Mouse (Mus musculus): ENCODE measurements at regions not wholly inside any gene's neighbourhood (a gene's known extent, or its start where the extent isn't known, plus 50 kb on each side); places are given as distances from the start of the nearest gene placed in this dataset.

DNA sequence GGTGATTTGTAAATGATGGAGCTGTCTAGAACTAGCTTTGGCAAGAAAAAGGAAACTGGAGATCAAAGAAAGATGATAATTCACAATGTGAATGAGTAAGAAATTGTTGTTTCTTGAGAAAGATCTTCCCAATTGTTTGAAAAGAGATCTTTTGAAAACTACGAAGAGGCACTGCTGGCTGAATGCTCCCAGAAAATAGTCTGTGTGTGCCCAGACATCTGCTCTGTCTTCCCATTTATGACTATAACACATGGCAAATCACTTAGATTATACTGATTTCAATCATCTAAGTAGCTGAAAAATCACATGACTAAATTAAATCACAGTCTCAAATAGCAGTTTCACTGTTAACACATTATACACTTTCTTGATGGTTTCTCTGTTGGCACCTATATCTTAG lies 434.2 kb upstream of the Sema6d start:
- Histone ChIP-seq H3K27me3 (ENCODE audit: control insufficient read depth, insufficient read depth, insufficient read length) (no peaks in the 10 kb centered on the region), H3K4me2 (ENCODE audit: low read depth) (no peak overlapping the region), H3K36me3 (ENCODE audit: control insufficient read depth, insufficient read depth) (no peaks in the 10 kb centered on the region), H3K4me3 (no peak overlapping the region), H3K79me2 (ENCODE audit: control insufficient read depth, insufficient read depth) (no peaks in the 10 kb centered on the region), H3ac (ENCODE audit: control insufficient read depth, insufficient read length) (no peak overlapping the region)
- TF ChIP-seq E2F4 (IDR thresholded peaks at IDR 0.05; ENCODE audit: insufficient read depth) (no peak), CEBPB (IDR thresholded peaks at IDR 0.05; ENCODE audit: insufficient read depth, poor library complexity, severe bottlenecking) (no peak)

DNA sequence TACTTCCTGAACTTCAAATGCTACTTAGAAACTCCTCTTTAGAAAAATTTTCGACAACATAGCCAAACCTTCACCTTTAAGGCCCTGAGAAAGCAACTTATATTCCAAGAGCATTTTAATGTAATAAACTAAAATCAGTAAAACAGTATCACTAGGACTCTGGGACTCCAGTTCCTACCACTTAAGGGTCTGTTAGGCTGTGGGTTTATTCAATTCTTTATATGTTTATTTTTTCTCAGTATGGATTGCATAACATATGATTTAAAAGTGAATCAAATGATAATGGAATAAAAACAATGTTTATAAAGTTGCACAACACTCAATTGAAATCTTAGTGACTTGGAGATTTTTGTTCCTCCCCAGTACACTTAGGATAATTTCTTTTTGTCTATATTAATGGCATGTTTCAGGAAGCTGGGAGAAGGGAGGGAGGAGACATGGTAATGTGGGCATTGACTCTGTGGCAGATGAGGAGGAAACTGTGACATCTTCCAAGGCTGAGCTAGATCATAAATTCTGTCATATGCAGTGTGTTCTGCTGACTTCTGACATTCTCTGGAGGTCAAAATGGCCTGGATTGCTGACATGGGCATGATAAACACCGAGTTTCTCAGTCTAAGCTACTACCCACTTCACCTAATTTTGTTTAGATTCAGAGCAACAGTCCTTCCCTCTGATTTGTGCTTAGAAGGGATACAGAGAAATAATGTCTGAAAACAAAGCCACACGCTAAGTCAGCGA lies 401.3 kb upstream of the Sema6d start:
- Histone ChIP-seq H3ac (ENCODE audit: control insufficient read depth, insufficient read length) (no peak overlapping the region), H3K36me3 (ENCODE audit: control insufficient read depth, insufficient read depth) (no peaks in the 10 kb centered on the region), H3K4me3 (no peak overlapping the region), H3K4me2 (ENCODE audit: low read depth) (no peak overlapping the region), H3K27me3 (ENCODE audit: control insufficient read depth, insufficient read depth, insufficient read length) (no peaks in the 10 kb centered on the region), H3K79me2 (ENCODE audit: control insufficient read depth, insufficient read depth) (no peaks in the 10 kb centered on the region)
- TF ChIP-seq MYOD1 (IDR thresholded peaks at IDR 0.05; ENCODE audit: control insufficient read depth in 1 of 3, insufficient read length in 2 of 3, low read depth in 2 of 3), result no peak
- TF ChIP-seq TCF3 (IDR thresholded peaks at IDR 0.05; ENCODE audit: insufficient read length, low read depth), result no peak
- TF ChIP-seq MYOG (IDR thresholded peaks at IDR 0.05; ENCODE audit: control insufficient read depth in 1 of 3, insufficient read depth in 1 of 3, insufficient read length in 2 of 3, low read depth in 2 of 3), result no peak
- TF ChIP-seq SRF (IDR thresholded peaks at IDR 0.05; ENCODE audit: control insufficient read depth, insufficient read length, low read depth), result no peak
- TF ChIP-seq POLR2A (IDR thresholded peaks at IDR 0.05; ENCODE audit: insufficient read length, low read depth), result no peak
- TF ChIP-seq TCF12 (IDR thresholded peaks at IDR 0.05; ENCODE audit: insufficient read depth, poor library complexity, severe bottlenecking), result no peak
- no peak for TF ChIP-seq E2F4 (IDR thresholded peaks at IDR 0.05; ENCODE audit: insufficient read depth)
- TF ChIP-seq CEBPB (IDR thresholded peaks at IDR 0.05; ENCODE audit: insufficient read depth, poor library complexity, severe bottlenecking), result no peak
- TF ChIP-seq POLR2AphosphoS2 (IDR thresholded peaks at IDR 0.05; ENCODE audit: insufficient read length, low read depth), result no peak
- no peak for TF ChIP-seq REST (IDR thresholded peaks at IDR 0.05; ENCODE audit: insufficient read depth, insufficient read length)

DNA sequence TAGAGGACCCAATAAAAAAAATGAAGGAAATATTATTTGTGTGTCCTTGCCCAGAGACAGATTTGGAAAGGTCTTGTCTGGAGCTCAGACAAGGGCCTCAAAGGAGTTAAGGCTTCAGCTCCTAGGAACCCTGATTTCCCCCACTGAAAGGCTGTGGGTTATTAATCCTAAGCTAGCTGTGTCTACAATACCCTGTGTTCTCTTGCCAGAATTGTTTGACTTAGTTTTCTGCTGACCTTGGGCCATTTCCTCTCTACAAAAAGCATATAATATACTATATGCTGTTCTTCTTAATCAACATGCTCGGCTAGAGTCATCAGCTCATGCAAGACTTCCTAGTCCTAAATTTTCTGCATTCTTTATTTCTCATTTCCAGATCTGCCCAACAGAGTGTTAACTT lies 400.0 kb upstream of the Sema6d start:
- no peak for TF ChIP-seq TCF3 (IDR thresholded peaks at IDR 0.05; ENCODE audit: insufficient read length, low read depth)
- no peak for TF ChIP-seq MYOD1 (IDR thresholded peaks at IDR 0.05; ENCODE audit: control insufficient read depth in 1 of 3, insufficient read length in 2 of 3, low read depth in 2 of 3)
- no peak for TF ChIP-seq SRF (IDR thresholded peaks at IDR 0.05; ENCODE audit: control insufficient read depth, insufficient read length, low read depth)
- TF ChIP-seq E2F4 (IDR thresholded peaks at IDR 0.05; ENCODE audit: insufficient read depth), result no peak
- TF ChIP-seq CEBPB (IDR thresholded peaks at IDR 0.05; ENCODE audit: insufficient read depth, poor library complexity, severe bottlenecking), result no peak
- no peak for TF ChIP-seq TCF12 (IDR thresholded peaks at IDR 0.05; ENCODE audit: insufficient read depth, poor library complexity, severe bottlenecking)
- no peak for TF ChIP-seq POLR2A (IDR thresholded peaks at IDR 0.05; ENCODE audit: insufficient read length, low read depth)
- no peak overlapping the region for H3K4me2 ChIP-seq (ENCODE audit: low read depth)
- no peaks in the 10 kb centered on the region for H3K79me2 ChIP-seq (ENCODE audit: control insufficient read depth, insufficient read depth)
- H3K27me3 ChIP-seq (ENCODE audit: control insufficient read depth, insufficient read depth, insufficient read length), result no peaks in the 10 kb centered on the region
- no peak overlapping the region for H3K4me3 ChIP-seq
- no peaks in the 10 kb centered on the region for H3K36me3 ChIP-seq (ENCODE audit: control insufficient read depth, insufficient read depth)
- H3ac ChIP-seq (ENCODE audit: control insufficient read depth, insufficient read length), result no peak overlapping the region

DNA sequence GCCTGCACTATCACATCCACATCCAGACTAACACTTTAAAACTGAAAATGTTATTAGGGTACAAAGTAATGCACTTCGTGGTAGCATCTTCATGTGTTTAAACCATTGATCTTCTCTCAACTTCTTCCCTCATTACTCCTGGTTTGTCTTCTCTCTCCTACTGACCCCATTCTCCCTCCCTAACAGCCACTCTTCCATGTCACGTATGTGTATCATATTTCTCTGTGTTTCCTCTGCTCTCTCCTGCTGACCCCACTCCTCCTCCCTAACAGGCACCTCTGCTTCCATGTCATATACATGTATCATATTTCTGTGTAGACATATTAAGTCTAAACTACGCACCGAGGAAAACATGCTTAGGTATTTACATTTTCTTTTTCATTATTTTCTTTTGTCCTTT lies 350.1 kb upstream of the Sema6d start:
- H3K4me2 ChIP-seq (ENCODE audit: low read depth), result no peak overlapping the region
- TF ChIP-seq TCF3 (IDR thresholded peaks at IDR 0.05; ENCODE audit: insufficient read length, low read depth) (no peak), TCF12 (IDR thresholded peaks at IDR 0.05; ENCODE audit: insufficient read depth, poor library complexity, severe bottlenecking) (no peak), USF1 (IDR thresholded peaks at IDR 0.05; ENCODE audit: low read depth) (no peak), MAX (IDR thresholded peaks at IDR 0.05; ENCODE audit: low read depth) (no peak), POLR2A (IDR thresholded peaks at IDR 0.05; ENCODE audit: insufficient read length, low read depth) (no peak), E2F4 (IDR thresholded peaks at IDR 0.05; ENCODE audit: insufficient read depth) (no peak), REST (IDR thresholded peaks at IDR 0.05; ENCODE audit: insufficient read depth, insufficient read length) (no peak), MYOD1 (IDR thresholded peaks at IDR 0.05; ENCODE audit: control insufficient read depth in 1 of 3, insufficient read length in 2 of 3, low read depth in 2 of 3) (no peak), SRF (IDR thresholded peaks at IDR 0.05; ENCODE audit: control insufficient read depth, insufficient read length, low read depth) (no peak), CEBPB (IDR thresholded peaks at IDR 0.05; ENCODE audit: insufficient read depth, poor library complexity, severe bottlenecking) (no peak), POLR2AphosphoS2 (IDR thresholded peaks at IDR 0.05; ENCODE audit: insufficient read length, low read depth) (no peak), MYOG (IDR thresholded peaks at IDR 0.05; ENCODE audit: control insufficient read depth in 1 of 3, insufficient read depth in 1 of 3, insufficient read length in 2 of 3, low read depth in 2 of 3) (no peak)
- H3ac ChIP-seq (ENCODE audit: control insufficient read depth, insufficient read length), result no peak overlapping the region
- H3K4me3 ChIP-seq, result no peak overlapping the region
- no peaks in the 10 kb centered on the region for H3K27me3 ChIP-seq (ENCODE audit: control insufficient read depth, insufficient read depth, insufficient read length)
- H3K36me3 ChIP-seq (ENCODE audit: control insufficient read depth, insufficient read depth), result no peaks in the 10 kb centered on the region
- no peaks in the 10 kb centered on the region for H3K79me2 ChIP-seq (ENCODE audit: control insufficient read depth, insufficient read depth)

DNA sequence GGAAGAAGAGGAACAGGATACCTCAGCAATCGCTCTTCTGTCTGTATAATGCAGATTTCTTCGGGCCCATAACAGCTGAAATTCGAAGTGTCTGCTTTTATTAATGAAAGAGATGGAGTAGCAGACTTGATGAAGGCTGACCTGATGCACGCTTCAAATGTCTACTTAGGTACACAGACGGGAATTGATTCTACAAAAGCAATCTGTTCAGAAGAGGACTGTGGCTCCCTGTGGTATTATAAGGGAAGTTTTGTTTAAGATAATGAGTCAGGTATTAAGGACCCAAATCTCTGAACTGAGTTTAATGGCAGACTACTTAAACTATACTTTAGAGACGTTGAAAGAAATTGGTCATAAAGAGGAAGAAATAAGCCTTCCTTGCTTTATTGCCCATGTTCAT lies 349.2 kb upstream of the Sema6d start:
- TF ChIP-seq REST (IDR thresholded peaks at IDR 0.05; ENCODE audit: insufficient read depth, insufficient read length) (no peak), CEBPB (IDR thresholded peaks at IDR 0.05; ENCODE audit: insufficient read depth, poor library complexity, severe bottlenecking) (no peak), USF1 (IDR thresholded peaks at IDR 0.05; ENCODE audit: low read depth) (no peak), POLR2A (IDR thresholded peaks at IDR 0.05; ENCODE audit: insufficient read length, low read depth) (no peak), MAX (IDR thresholded peaks at IDR 0.05; ENCODE audit: low read depth) (no peak), TCF12 (IDR thresholded peaks at IDR 0.05; ENCODE audit: insufficient read depth, poor library complexity, severe bottlenecking) (no peak), TCF3 (IDR thresholded peaks at IDR 0.05; ENCODE audit: insufficient read length, low read depth) (no peak), MYOG (IDR thresholded peaks at IDR 0.05; ENCODE audit: control insufficient read depth in 1 of 3, insufficient read depth in 1 of 3, insufficient read length in 2 of 3, low read depth in 2 of 3) (no peak), POLR2AphosphoS2 (IDR thresholded peaks at IDR 0.05; ENCODE audit: insufficient read length, low read depth) (no peak), SRF (IDR thresholded peaks at IDR 0.05; ENCODE audit: control insufficient read depth, insufficient read length, low read depth) (no peak), E2F4 (IDR thresholded peaks at IDR 0.05; ENCODE audit: insufficient read depth) (no peak), MYOD1 (IDR thresholded peaks at IDR 0.05; ENCODE audit: control insufficient read depth in 1 of 3, insufficient read length in 2 of 3, low read depth in 2 of 3) (no peak)
- Histone ChIP-seq H3ac (ENCODE audit: control insufficient read depth, insufficient read length) (no peak overlapping the region), H3K4me2 (ENCODE audit: low read depth) (no peak overlapping the region), H3K79me2 (ENCODE audit: control insufficient read depth, insufficient read depth) (no peaks in the 10 kb centered on the region), H3K4me3 (no peak overlapping the region), H3K27me3 (ENCODE audit: control insufficient read depth, insufficient read depth, insufficient read length) (no peaks in the 10 kb centered on the region), H3K36me3 (ENCODE audit: control insufficient read depth, insufficient read depth) (no peaks in the 10 kb centered on the region)

All from myocyte (in vitro differentiated cells).